Mouse (Mus musculus) embryonic facial prominence, embryonic 13.5 days (tissue): Measurements from ENCODE around the gene Gm49510. TPM values are rescaled to one million over a fixed set of nuclear protein-coding genes. Genes with fewer than 3 reads are reported as not detected.
"Not testable (repeated sequence)": the region's sequence is repeated elsewhere in the genome, so short reads cannot be mapped to it uniquely, and the experiment has no call there.

ENCODE experiments used
- ATAC-seq: fragments of 200-750 bp; cut with Nextera tagmentation; 2 replicates; pipeline ENCODE4 v1.8.0; 2017; ENCODE audit warnings: low read depth; ENCODE audit not compliant: insufficient number of reproducible peaks, insufficient read depth, low FRiP score, low TSS enrichment
- H3K27ac ChIP-seq: fragments of 300-500 bp; sonication (generic); 2 replicates; pipeline ENCODE4 v1.5.1; 2015; ENCODE audit warnings: moderate library complexity, mild to moderate bottlenecking, inconsistent platforms
- H3K27me3 ChIP-seq: fragments of 300-500 bp; sonication (generic); 2 replicates; pipeline ENCODE4 v1.6.1; 2015; ENCODE audit warnings: mild to moderate bottlenecking, inconsistent platforms
- H3K36me3 ChIP-seq: fragments of 300-500 bp; sonication (generic); 2 replicates; pipeline ENCODE4 v1.6.1; 2015; ENCODE audit warnings: mild to moderate bottlenecking, inconsistent platforms
- H3K4me1 ChIP-seq: fragments of 300-500 bp; sonication (generic); 2 replicates; pipeline ENCODE4 v1.6.1; 2015; ENCODE audit warnings: inconsistent platforms
- H3K4me2 ChIP-seq: fragments of 300-500 bp; sonication (generic); 2 replicates; pipeline ENCODE4 v1.6.1; 2015; ENCODE audit warnings: moderate library complexity, mild to moderate bottlenecking, inconsistent platforms
- H3K4me3 ChIP-seq: fragments of 300-500 bp; sonication (generic); 2 replicates; pipeline ENCODE4 v1.5.1; 2015; ENCODE audit warnings: mild to moderate bottlenecking, inconsistent platforms
- H3K9ac ChIP-seq: fragments of 300-500 bp; sonication (generic); 2 replicates; pipeline ENCODE4 v1.6.1; 2015; ENCODE audit warnings: mild to moderate bottlenecking, inconsistent platforms
- H3K9me3 ChIP-seq: fragments of 300-500 bp; sonication (generic); 2 replicates; pipeline ENCODE4 v1.6.1; 2016; ENCODE audit warnings: inconsistent platforms
- WGBS: fragments of 180-500 bp; shearing (Covaris S2); methylation state at CpG from one replicate; pipeline ENCODE4 v1.1.7; 2015; ENCODE audit warnings: mixed read lengths; 5-methylcytosine and 5-hydroxymethylcytosine counted together
- polyA plus RNA-seq: library from polyadenylated mRNA; unstranded; fragments of >200 nt; fragmentation: Nextera tagmentation; extraction: Ambion mirVana; gene quantifications from 2 replicates; pipeline ENCODE4 v1.2.1, GENCODE M21; 2015

Gene Gm49510
- polyA plus RNA-seq, 1 experiment from 2014 or later: 0.18 TPM

GRCm38 (mm10) chr15:78878792-78879516, 20.5 kb upstream of the Gm49510 start:
- H3K27me3 ChIP-seq, H3K9me3 ChIP-seq, ATAC-seq: not testable (repeated sequence)
- 14% methylated on average over 7 of the region's 7 CpGs for WGBS
- Histone ChIP-seq H3K4me2 (peak overlapping the region; percentile 93), H3K4me3 (peak overlapping the region; percentile 70), H3K9ac (peak overlapping the region; percentile 59), H3K4me1 (peaks cover 38% of the 10 kb centered on the region), H3K27ac (peak overlapping the region; percentile 99), H3K36me3 (peaks cover 41% of the 10 kb centered on the region)

GRCm38 (mm10) chr15:78880432-78880831, 19.0 kb upstream of the Gm49510 start:
- no peak overlapping the region for H3K4me3 ChIP-seq
- 94% methylated on average over 8 of the region's 8 CpGs for WGBS
- no peaks in the 10 kb centered on the region for H3K27me3 ChIP-seq
- peak overlapping the region; percentile 7; the same call in 1 of the 2 replicates for H3K9ac ChIP-seq
- ATAC-seq: no peak
- H3K4me1 ChIP-seq: peaks cover 33% of the 10 kb centered on the region
- H3K36me3 ChIP-seq: peaks cover 54% of the 10 kb centered on the region
- no peak overlapping the region for H3K4me2 ChIP-seq
- no peaks in the 10 kb centered on the region for H3K9me3 ChIP-seq
- 0 out of 2 replicates have a peak overlapping the region, but pooled peaks have one; percentile 88 for H3K27ac ChIP-seq

DNA sequence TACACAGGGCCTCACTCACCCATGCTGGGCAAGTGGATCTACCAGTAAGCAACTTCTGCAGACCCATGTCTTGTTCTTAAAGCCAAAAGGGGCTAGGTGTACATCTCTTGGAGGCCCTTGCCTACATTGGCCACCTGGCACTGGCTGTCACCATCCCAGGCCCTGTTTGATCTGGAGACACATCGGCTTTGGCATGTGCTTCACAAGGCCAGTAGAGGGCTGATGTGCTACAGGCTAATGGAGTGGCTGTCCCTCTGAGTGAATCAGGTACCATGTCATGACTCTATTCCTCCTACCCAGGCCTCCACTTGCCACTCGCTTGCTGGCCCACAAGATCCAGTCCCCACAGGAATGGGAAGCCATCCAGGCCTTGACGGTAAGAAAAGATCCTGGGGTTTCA, 17.6 kb upstream of the Gm49510 start:
- Histone ChIP-seq H3K4me1 (peaks cover 26% of the 10 kb centered on the region), H3K9ac (no peak overlapping the region), H3K36me3 (peaks cover 68% of the 10 kb centered on the region), H3K27ac (no peak overlapping the region), H3K9me3 (no peaks in the 10 kb centered on the region), H3K27me3 (no peaks in the 10 kb centered on the region), H3K4me2 (no peak overlapping the region), H3K4me3 (no peak overlapping the region)
- no peak for ATAC-seq
- 83% methylated on average over 3 of the region's 3 CpGs for WGBS

DNA sequence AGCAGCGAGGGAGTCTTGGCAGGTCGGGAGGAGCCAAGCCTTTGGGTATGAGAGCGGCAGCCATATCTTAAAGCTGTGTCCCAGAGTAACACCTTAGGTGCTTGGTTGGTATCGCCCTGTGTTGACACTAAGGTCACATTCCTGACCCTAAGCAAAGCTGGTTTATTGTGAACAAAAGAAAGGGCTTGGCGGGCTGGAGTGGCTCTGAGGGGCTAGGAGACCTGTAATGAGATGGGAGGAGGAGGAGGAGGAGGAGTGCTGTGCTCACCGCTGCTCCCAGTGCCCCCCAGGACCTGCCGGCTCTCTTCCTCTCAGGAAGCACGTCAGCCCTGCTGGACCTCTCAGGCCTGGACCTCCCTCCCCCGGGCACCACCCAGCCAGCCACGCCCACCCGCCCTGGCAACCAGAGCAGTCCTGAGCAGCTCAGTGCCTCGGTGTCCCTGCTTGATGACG, 10.0 kb upstream of the Gm49510 start:
- 30% methylated on average over 13 of the region's 13 CpGs for WGBS
- Histone ChIP-seq H3K27me3 (no peaks in the 10 kb centered on the region), H3K4me3 (no peak overlapping the region), H3K36me3 (peaks cover 94% of the 10 kb centered on the region), H3K4me2 (no peak overlapping the region), H3K27ac (no peak overlapping the region), H3K9me3 (no peaks in the 10 kb centered on the region), H3K9ac (0 out of 2 replicates have a peak overlapping the region, but pooled peaks have one; percentile 27), H3K4me1 (peaks cover 17% of the 10 kb centered on the region)
- ATAC-seq: no peak

DNA sequence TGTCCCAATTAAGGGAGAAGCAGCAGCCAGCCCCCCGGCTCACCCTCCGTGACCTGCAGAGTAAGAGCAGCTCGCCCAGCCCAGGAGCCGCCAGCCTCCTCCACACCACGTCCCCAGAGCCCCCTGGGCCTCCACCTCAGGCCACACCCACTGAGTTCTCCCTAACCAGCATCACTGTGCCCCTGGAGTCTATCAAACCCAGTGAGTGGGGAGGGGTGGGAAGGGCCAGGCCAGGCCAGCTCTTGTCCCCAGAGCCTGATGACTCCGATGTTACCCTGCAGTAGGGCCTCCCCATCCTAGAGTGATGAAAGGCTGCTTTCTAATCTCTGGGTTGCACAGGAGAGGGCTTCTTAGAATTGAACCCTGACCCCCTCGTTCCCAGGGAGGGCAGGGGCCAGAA, 7.0 kb upstream of the Gm49510 start:
- Histone ChIP-seq H3K36me3 (peaks cover 73% of the 10 kb centered on the region), H3K9ac (0 out of 2 replicates have a peak overlapping the region, but pooled peaks have one; percentile 21), H3K27me3 (no peaks in the 10 kb centered on the region), H3K9me3 (no peaks in the 10 kb centered on the region), H3K27ac (no peak overlapping the region), H3K4me1 (peaks cover 46% of the 10 kb centered on the region), H3K4me2 (no peak overlapping the region), H3K4me3 (no peak overlapping the region)
- ATAC-seq: no peak
- WGBS: 61% methylated on average over 7 of the region's 7 CpGs

DNA sequence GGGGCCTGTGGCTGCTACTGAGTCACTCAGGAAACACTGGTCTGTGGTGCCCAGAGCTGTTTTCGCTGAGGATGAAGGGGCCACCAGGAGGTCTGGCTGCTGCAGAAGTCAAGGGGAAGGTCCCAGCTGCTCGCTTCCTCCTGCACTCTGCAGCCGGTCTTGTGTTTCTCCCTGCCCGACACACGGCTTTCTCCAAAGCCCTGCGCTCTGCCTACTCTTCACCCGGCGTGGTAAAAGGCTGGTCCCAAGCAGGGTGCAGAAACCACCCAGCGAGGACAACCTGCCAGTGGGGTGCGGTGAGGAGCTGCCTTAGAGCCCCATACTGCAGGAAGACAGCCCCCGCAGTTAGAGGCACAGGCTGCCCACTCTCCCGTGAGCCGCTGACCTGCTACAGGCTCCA, 4.7 kb upstream of the Gm49510 start:
- no peaks in the 10 kb centered on the region for H3K9me3 ChIP-seq
- no peak for ATAC-seq
- WGBS: 78% methylated on average over 13 of the region's 13 CpGs
- no peak overlapping the region for H3K4me3 ChIP-seq
- peaks cover 63% of the 10 kb centered on the region for H3K4me1 ChIP-seq
- peak overlapping the region; percentile 77 for H3K27ac ChIP-seq
- H3K4me2 ChIP-seq: no peak overlapping the region
- H3K36me3 ChIP-seq: peaks cover 52% of the 10 kb centered on the region
- H3K9ac ChIP-seq: peak overlapping the region; percentile 52; the same call in 1 of the 2 replicates
- no peaks in the 10 kb centered on the region for H3K27me3 ChIP-seq

GRCm38 (mm10) chr15:78895741-78896140, 3.7 kb upstream of the Gm49510 start:
- no peaks in the 10 kb centered on the region for H3K9me3 ChIP-seq
- H3K27ac ChIP-seq: peak overlapping the region; percentile 64
- H3K27me3 ChIP-seq: no peaks in the 10 kb centered on the region
- H3K4me1 ChIP-seq: peaks cover 69% of the 10 kb centered on the region
- H3K36me3 ChIP-seq: peaks cover 44% of the 10 kb centered on the region
- no peak overlapping the region for H3K4me3 ChIP-seq
- WGBS: 78% methylated on average over 2 of the region's 2 CpGs
- no peak overlapping the region for H3K4me2 ChIP-seq
- no peak overlapping the region for H3K9ac ChIP-seq
- no peak for ATAC-seq

DNA sequence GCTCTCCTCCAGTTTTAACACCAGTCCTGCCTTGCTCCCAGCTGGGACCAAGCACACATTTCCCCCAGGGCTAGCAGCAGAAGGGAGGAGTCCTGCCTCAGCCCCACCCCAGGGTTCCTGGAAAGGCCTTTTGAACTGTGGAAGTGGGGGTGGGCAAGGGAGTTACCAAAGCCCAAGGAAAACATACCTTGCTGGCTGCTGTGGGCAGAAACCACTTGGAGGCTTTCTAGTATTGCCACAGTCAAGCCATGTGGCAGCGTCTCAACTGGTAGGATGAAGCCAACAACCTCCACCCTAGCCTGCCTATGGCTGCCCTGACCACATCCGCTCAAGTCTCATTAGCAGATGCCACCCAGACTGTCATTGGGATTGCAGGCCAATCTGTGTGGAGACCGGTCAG, 3.3 kb upstream of the Gm49510 start:
- Histone ChIP-seq H3K4me1 (peaks cover 73% of the 10 kb centered on the region), H3K9ac (no peak overlapping the region), H3K36me3 (peaks cover 40% of the 10 kb centered on the region), H3K4me2 (no peak overlapping the region), H3K4me3 (no peak overlapping the region), H3K9me3 (no peaks in the 10 kb centered on the region), H3K27ac (peak overlapping the region; percentile 64), H3K27me3 (no peaks in the 10 kb centered on the region)
- ATAC-seq: no peak
- 83% methylated on average over 3 of the region's 3 CpGs for WGBS

GRCm38 (mm10) chr15:78897488-78897887, 2.0 kb upstream of the Gm49510 start:
- 93% methylated on average over 4 of the region's 4 CpGs for WGBS
- Histone ChIP-seq H3K4me1 (peaks cover 79% of the 10 kb centered on the region), H3K9me3 (no peaks in the 10 kb centered on the region), H3K9ac (no peak overlapping the region), H3K36me3 (peaks cover 32% of the 10 kb centered on the region), H3K27me3 (no peaks in the 10 kb centered on the region), H3K4me2 (no peak overlapping the region), H3K4me3 (no peak overlapping the region), H3K27ac (no peak overlapping the region)
- ATAC-seq: no peak

- no peak for ATAC-seq
- peaks cover 79% of the 10 kb centered on the region for H3K4me1 ChIP-seq
- peak overlapping the region; percentile 83 for H3K4me3 ChIP-seq
- H3K9me3 ChIP-seq: no peaks in the 10 kb centered on the region
- H3K27ac ChIP-seq: peak overlapping the region; percentile 87; the same call in 1 of the 2 replicates
- H3K4me2 ChIP-seq: peak overlapping the region; percentile 88
- 54% methylated on average over 6 of the region's 6 CpGs for WGBS
- peak overlapping the region; percentile 86; the same call in 1 of the 2 replicates for H3K9ac ChIP-seq
- peaks cover 31% of the 10 kb centered on the region for H3K36me3 ChIP-seq
- no peaks in the 10 kb centered on the region for H3K27me3 ChIP-seq
Measured at GRCm38 (mm10) chr15:78898507-78899001, 913 bp upstream of the Gm49510 start.

GRCm38 (mm10) chr15:78899740-78900584, 495 bp downstream of the Gm49510 start, which contains the start of gene Sh3bp1:
Gene Sh3bp1, plus strand, starts transcription at chr15:78899768.
- Histone ChIP-seq H3K27ac (peak within 1 kb of the TSS; percentile 87), H3K4me3 (peak within 1 kb of the TSS; percentile 83), H3K36me3 (peaks cover 31% of the 10 kb centered on the region), H3K9ac (peak within 1 kb of the TSS; percentile 86), H3K27me3 (no peaks in the 10 kb centered on the region), H3K9me3 (no peaks in the 10 kb centered on the region), H3K4me1 (peaks cover 65% of the 10 kb centered on the region), H3K4me2 (peak within 1 kb of the TSS; percentile 88)
- ATAC-seq: 0 out of 2 replicates have a peak, but pooled peaks have one; percentile 56
- under 1% methylated on average over 47 of the region's 47 CpGs for WGBS
